Mouse (Mus musculus): ENCODE results near the gene Lamtor2.
A peak's percentile ranks its signal among the peaks of the same experiment; 100 is the strongest.

The Lamtor2 gene

GRCm38 (mm10) chr3:88502641-88503504, 50.0 kb downstream of the Lamtor2 start:
- peak; percentile 61 for DNase-seq

- no peak for DNase-seq
Observed at GRCm38 (mm10) chr3:88502031-88502571, 50.8 kb downstream of the Lamtor2 start.

GRCm38 (mm10) chr3:88501366-88502030, 51.4 kb downstream of the Lamtor2 start:
- no peak for DNase-seq

- DNase-seq, result no peak
Observed at GRCm38 (mm10) chr3:88500655-88501365, 52.1 kb downstream of the Lamtor2 start.

GRCm38 (mm10) chr3:88500087-88500486, 52.8 kb downstream of the Lamtor2 start:
- DNase-seq, result no peak

All from thymus, postnatal 4 days (tissue).